Mouse (Mus musculus) spleen, adult 2 months (tissue): Measurements from ENCODE around the gene Mdfi. TPM values are rescaled to one million over a fixed set of nuclear protein-coding genes. Genes with fewer than 3 reads are reported as not detected.
A peak's percentile ranks its signal among the peaks of the same experiment; 100 is the strongest.

ENCODE experiments used
- DNase-seq, 2 experiments: peaks; one replicate each; pipeline versions ENCODE4 v3.0.0 to v3.0.0-alpha.2; 2012 to 2021; ENCODE audit warnings: low spot score in 2 of 2, low read depth in 1 of 2
- H3K27ac ChIP-seq: fragments of 200-500 bp; 2 replicates; pipeline ENCODE4 v1.5.1; 2012; ENCODE audit warnings: low read length, inconsistent platforms; ENCODE audit not compliant: insufficient read depth
- H3K27me3 ChIP-seq: fragments of 200-500 bp; 2 replicates; pipeline ENCODE4 v1.6.1; 2012; ENCODE audit warnings: mild to moderate bottlenecking, moderate library complexity, low read length, inconsistent platforms; ENCODE audit not compliant: control insufficient read depth, insufficient read depth
- H3K36me3 ChIP-seq: fragments of 200-500 bp; 2 replicates; pipeline ENCODE4 v1.6.1; 2012; ENCODE audit warnings: mild to moderate bottlenecking, low read length, inconsistent platforms; ENCODE audit not compliant: control insufficient read depth, insufficient read depth
- H3K4me1 ChIP-seq: fragments of 200-500 bp; 2 replicates; pipeline ENCODE4 v1.6.1; 2011; ENCODE audit warnings: inconsistent platforms; ENCODE audit not compliant: control insufficient read depth, insufficient read depth, insufficient read length
- H3K4me3 ChIP-seq: fragments of 200-500 bp; 2 replicates; pipeline ENCODE4 v1.5.1; 2011; ENCODE audit warnings: mild to moderate bottlenecking, inconsistent platforms; ENCODE audit not compliant: insufficient read depth, insufficient read length; ENCODE audit errors: extremely low read depth
- CTCF ChIP-seq: fragments of 200-500 bp; IDR thresholded peaks from 2 replicates; pipeline ENCODE4 v1.5.1; 2011; ENCODE audit warnings: mild to moderate bottlenecking, inconsistent platforms; ENCODE audit not compliant: insufficient read depth, insufficient read length, insufficient replicate concordance; ENCODE audit errors: extremely low read depth
- POLR2A ChIP-seq: fragments of 200-500 bp; IDR thresholded peaks from 2 replicates; pipeline ENCODE4 v1.6.1; 2011; ENCODE audit warnings: low read depth, low read length, inconsistent platforms
- WGBS: fragments of 180-500 bp; shearing (Covaris S2); methylation state at CpG from one replicate; pipeline ENCODE4 v1.1.7; 2018; 5-methylcytosine and 5-hydroxymethylcytosine counted together
- polyA plus RNA-seq: library from polyadenylated mRNA; depleted of rRNA; stranded (reverse); fragments of >200 nt; gene quantifications from 2 replicates; pipeline ENCODE4 v1.2.3, GENCODE M21; 2012

The Mdfi gene
- polyA plus RNA-seq, 1 experiment: 7.1 TPM

DNA sequence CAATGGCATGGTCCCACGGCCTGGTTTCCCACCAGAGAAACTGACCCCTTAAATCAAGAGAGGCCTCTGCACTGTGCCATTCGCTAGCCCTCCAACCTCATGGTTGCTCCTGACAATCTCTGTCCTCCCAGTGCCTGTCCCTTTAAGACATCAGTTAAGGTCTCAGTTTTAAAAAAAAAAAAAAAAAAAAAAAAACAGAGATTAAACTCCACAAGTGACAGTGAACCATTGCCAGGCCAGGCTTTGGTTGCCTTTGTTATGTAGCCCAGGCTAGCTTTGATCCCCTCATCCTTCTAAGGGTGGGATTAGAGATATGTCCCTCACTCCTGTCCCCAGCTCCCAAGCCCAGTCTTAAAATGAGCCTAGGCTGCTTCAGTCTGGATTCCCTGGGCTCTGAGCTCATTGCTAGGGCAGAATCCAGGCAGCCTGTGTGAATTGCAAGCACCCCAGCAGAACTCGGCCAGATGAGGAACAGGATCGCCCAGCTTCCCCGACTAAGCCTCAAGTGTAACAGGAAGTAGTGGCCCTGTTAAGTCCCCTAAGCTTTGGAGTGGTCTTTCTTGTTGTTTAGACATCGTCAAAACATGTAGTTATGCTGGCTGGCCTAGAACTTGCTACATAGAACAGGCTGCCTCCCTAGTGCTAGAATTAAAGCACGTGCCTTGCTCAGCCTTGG is 16.3 kb upstream of the Mdfi start:
- 52% methylated on average over 7 of the region's 7 CpGs for WGBS
- Histone ChIP-seq H3K27me3 (no peaks in the 10 kb centered on the region), H3K4me1 (no peaks in the 10 kb centered on the region; the same call in 1 of the 2 replicates), H3K36me3 (no peaks in the 10 kb centered on the region), H3K4me3 (no peak overlapping the region), H3K27ac (no peak overlapping the region)
- no peak for TF ChIP-seq CTCF
- TF ChIP-seq POLR2A: no peak
- no peak for DNase-seq

DNA sequence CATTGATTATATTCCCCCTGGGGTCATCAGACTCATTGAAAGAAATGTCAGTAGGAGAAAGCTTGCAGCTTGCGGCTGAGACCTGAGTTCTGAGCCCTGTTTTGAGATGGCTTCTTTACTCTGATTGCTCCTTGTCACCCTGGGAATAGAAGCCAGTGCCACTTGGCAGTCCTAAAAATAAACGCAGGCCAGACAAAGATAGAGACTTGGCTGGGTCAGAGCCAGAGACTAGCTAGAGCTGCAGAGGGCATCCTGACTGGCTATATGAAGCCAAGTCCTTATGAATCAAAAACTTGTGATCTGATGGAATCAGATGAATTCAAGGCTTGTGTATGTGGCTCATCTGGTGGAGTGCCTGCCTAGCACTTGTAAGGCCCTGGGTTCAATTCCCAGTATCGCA is 15.5 kb upstream of the Mdfi start:
- H3K36me3 ChIP-seq: no peaks in the 10 kb centered on the region
- H3K4me3 ChIP-seq: no peak overlapping the region
- H3K27ac ChIP-seq: no peak overlapping the region
- TF ChIP-seq POLR2A: no peak
- TF ChIP-seq CTCF: no peak
- DNase-seq: no peak
- 88% methylated on average over 3 of the region's 3 CpGs for WGBS
- H3K27me3 ChIP-seq: no peaks in the 10 kb centered on the region
- no peaks in the 10 kb centered on the region; the same call in 1 of the 2 replicates for H3K4me1 ChIP-seq

DNA sequence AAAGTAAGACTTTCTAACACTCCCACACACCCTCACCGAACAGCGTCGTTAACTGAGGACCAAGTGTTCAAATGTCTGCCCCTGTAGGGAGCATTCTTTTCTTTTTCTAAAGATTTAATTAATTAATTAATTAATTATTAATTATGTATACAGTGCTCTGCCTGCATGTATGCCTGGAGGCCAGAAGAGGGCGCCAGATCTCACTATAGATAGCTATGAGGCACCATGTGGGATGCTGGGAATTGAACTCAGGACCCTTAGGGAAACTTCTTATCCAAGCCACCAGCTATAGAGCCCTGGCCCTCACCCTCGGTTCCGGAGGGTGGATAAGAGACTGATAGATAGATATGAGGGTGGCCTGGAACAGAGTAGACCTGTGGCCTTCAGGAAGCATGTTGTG is 13.5 kb upstream of the Mdfi start:
- TF ChIP-seq POLR2A: no peak
- Histone ChIP-seq H3K27me3 (no peaks in the 10 kb centered on the region), H3K36me3 (no peaks in the 10 kb centered on the region), H3K4me1 (no peaks in the 10 kb centered on the region; the same call in 1 of the 2 replicates), H3K27ac (no peak overlapping the region), H3K4me3 (no peak overlapping the region)
- 84% methylated on average over 6 of the region's 6 CpGs for WGBS
- no peak for DNase-seq

DNA sequence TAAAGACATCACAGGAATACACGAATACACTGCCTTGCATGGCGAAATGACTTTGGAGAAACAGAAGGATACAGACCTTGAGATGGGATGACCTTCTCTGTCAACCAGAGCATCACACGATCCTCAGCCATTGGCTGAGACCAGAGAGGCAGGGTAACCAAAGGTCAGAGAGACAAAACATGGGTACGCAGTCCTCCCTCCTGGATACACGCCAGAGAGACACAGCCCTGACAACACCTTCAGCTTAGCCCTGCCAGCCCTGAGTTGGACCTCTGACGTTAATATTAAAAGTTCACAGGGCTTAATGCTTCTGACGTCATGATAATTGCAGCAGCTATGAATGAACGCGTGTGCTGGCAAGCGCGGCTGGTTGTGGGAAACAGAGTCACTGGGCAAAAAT is 11.1 kb upstream of the Mdfi start:
- Histone ChIP-seq H3K27me3 (no peaks in the 10 kb centered on the region; the same call in 1 of the 2 replicates), H3K4me1 (no peaks in the 10 kb centered on the region), H3K27ac (no peak overlapping the region), H3K36me3 (no peaks in the 10 kb centered on the region), H3K4me3 (no peak overlapping the region)
- TF ChIP-seq POLR2A (no peak), CTCF (no peak)
- WGBS: 95% methylated on average over 11 of the region's 11 CpGs
- no peak for DNase-seq

DNA sequence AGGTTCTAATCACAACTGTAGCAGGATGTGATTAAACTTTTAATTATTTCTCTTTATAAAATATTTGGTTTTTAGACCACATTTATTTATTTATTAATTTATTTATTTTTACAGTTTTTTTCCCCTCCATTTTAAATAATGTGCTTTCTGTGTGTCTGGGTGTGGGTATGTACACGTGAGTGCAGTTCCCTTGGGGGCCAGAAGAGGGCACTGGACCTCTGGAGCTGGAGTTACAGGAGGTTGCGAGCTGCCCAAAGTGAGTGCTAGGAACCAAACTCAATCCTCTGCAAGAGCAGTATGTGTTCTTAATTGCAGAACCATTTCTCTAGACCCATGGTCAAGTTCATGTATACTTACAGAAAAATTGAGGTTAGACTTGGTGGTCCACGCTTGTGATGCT is 9.0 kb upstream of the Mdfi start:
- Histone ChIP-seq H3K27me3 (no peaks in the 10 kb centered on the region; the same call in 1 of the 2 replicates), H3K27ac (no peak overlapping the region), H3K4me1 (no peaks in the 10 kb centered on the region), H3K36me3 (no peaks in the 10 kb centered on the region), H3K4me3 (no peak overlapping the region)
- no peak for TF ChIP-seq CTCF
- TF ChIP-seq POLR2A: no peak
- 93% methylated on average over 3 of the region's 3 CpGs for WGBS
- DNase-seq: no peak

DNA sequence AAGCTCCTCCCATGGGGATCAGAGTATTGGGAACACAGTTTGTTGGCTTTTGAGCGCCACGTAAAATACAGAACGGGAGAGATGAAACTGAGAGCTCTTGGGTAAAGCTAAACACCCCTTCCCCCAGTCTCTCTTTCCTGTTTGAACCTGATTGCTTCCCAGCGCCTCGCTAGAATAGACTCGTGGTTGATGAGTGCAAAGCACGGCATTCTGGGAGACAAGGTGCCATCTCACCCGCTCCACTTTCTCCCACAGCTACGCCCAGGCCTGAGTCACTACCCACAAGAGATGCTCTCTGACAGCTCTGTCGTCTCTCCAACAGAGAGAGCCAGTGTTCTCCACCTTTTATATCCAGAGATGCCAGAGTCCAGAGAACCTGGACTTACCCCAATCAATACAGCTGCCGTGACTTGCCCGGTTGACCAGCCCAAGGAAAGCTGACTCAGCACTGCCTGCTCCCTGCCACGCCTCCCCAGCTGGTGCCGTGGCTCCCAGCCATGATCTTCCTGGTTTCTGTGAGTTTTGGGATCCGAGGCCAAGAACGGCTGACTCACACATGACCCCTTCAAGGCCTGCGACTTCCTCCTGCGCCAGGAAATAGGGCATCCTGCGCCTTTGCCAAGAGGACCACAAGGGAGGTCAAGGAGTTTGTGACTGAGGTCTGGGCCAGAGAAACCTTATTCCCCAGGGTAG is 7.6 kb upstream of the Mdfi start:
- 22% methylated on average over 19 of the region's 19 CpGs for WGBS

DNA sequence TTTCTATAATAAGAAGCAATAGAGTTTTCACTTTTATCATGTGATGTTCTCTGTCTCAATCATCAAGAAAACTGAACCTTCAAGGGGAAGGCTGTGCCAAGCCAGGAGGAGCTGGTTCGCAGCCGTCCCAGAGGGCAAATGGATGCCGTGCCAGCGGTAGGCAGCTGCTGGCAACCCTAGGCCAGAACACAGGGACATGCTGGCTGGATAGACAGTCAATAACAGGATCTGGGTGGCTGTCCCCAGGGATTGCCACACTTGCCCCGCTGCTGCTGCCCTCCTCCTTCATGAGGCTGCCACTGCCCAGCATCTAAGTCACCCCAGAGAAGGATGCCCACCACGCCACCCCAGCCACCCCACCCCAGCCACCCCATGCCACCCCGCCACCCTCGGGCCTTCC is 7.0 kb upstream of the Mdfi start:
- 72% methylated on average over 8 of the region's 8 CpGs for WGBS
- DNase-seq: no peak
- no peak overlapping the region for H3K27ac ChIP-seq

More for the DNA sequence above, 7.6 kb upstream of the Mdfi start:
- no peak for TF ChIP-seq POLR2A
- no peak for TF ChIP-seq CTCF
- no peaks in the 10 kb centered on the region for H3K36me3 ChIP-seq
- H3K27me3 ChIP-seq: no peaks in the 10 kb centered on the region; the same call in 1 of the 2 replicates
- H3K4me1 ChIP-seq: no peaks in the 10 kb centered on the region
- DNase-seq: peak in 1 of 2 experiments; percentile 18
- H3K4me3 ChIP-seq: no peak overlapping the region
- no peak overlapping the region for H3K27ac ChIP-seq

More for the DNA sequence above, 7.0 kb upstream of the Mdfi start:
- Histone ChIP-seq H3K4me3 (no peak overlapping the region), H3K4me1 (no peaks in the 10 kb centered on the region), H3K36me3 (no peaks in the 10 kb centered on the region), H3K27me3 (no peaks in the 10 kb centered on the region; the same call in 1 of the 2 replicates)
- TF ChIP-seq CTCF (no peak), POLR2A (no peak)
